Mouse (Mus musculus) olfactory bulb, adult 2 months (tissue): ENCODE data around the gene Tgfbr1.

Experiments
- CTCF ChIP-seq: fragments of 200-500 bp; IDR thresholded peaks from 2 replicates; pipeline ENCODE4 v1.5.1; 2012; ENCODE audit warnings: low read depth, mild to moderate bottlenecking, low read length, moderate library complexity; ENCODE audit not compliant: insufficient read depth
- POLR2A ChIP-seq: fragments of 200-500 bp; IDR thresholded peaks from 2 replicates; pipeline ENCODE4 v1.6.1; 2012; ENCODE audit warnings: mild to moderate bottlenecking, low read depth, low read length, moderate library complexity; ENCODE audit not compliant: insufficient read depth

DNA sequence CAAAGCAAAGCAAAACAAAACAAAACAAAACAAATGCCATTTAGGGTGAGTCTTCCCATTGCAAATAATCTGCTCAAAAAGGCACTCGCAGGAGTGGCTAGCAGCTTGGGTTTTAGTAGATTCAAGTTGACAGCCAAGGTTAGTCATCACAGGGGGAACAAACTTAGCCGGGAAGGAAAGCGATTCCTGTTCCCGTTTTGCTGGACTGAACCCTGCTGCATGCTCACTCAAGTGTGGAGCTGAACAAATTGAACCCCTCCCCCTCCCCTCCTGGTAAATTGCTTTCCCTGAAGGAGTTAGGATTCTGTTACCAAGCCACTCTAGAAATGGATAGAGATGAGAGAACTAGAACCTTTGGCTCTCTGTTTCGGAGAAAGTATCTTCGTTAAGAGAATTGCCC is 3.3 kb upstream of the Tgfbr1 start:
- no peak for TF ChIP-seq POLR2A
- no peak for TF ChIP-seq CTCF
